Mouse (Mus musculus): ENCODE results near the gene Tmed2.
A peak's percentile ranks its signal among the peaks of the same experiment; 100 is the strongest.
"Not testable (repeated sequence)": the region's sequence is repeated elsewhere in the genome, so short reads cannot be mapped to it uniquely, and the experiment has no call there.

The Tmed2 gene

DNA sequence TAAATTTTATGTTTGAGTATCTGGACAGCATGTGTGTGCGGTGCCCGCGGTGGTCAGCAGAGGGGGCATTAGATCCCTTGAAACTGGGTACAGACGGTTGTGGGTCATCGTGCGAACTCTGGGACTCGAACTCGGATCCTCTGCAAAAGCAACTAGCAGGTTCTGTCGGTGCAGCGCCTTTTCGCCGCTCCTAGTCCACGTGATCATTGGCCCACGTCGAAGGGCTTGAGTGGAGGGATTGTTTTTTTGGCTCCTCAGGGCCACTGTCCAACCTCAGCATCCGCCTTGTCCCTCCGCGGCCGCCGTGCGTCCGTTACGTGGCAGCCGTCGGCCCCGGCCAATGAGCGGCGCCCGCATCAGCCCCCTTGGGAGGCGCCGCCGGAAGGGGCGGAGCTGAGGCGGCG lies at the start of gene Tmed2:
Gene Tmed2, plus strand, starts transcription at position 313 of the 404 bp plus-strand sequence.
- DNase-seq (ENCODE audit: low spot score), result peak; percentile 96

DNA sequence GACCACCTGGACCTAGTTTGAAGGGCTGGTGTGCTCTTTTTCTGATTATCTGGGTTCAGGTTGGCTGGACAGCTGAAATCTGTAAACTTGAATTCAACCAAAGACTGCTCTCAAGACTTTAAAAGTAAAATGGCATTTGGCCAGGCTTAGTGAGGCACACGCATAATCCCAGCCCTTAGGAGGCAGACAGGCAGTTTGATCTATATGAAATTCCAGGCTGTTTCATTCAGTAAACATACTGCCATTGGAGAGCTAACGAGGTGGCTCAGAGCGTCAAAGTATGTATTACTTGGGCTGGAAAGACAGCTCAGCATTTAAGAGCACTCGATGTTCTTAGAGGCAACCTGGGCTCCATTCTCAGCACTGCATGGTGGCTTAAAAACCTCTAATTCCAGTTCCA lies 48.8 kb upstream of the Tmed2 start:
- no peak for DNase-seq (ENCODE audit: low spot score)

GRCm38 (mm10) chr5:124492618-124493017 lies 47.9 kb upstream of the Tmed2 start:
- DNase-seq (ENCODE audit: low spot score), result no peak

DNA sequence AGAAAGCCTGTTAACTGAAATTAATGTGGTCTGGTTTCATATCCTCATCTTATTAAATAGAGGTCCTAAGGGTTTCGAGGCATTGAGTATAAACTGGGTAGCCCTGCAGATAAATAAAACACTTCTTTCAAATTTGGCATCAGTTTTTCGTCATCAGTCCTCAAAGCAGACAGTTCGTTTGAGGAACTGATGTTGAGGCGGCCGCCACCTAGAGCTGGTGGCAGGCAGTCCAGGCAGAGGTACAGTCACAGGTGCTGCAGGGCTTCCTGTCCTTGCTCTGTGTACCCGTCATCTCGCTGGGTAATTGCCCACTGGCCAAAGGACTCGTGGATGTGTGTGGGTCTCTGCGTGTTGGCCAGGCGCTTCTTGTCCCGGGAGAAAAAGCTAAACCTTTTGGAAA lies 47.0 kb upstream of the Tmed2 start:
- DNase-seq (ENCODE audit: low spot score), result no peak

- no peak for DNase-seq (ENCODE audit: low spot score)
These were observed 44.9 kb upstream of the Tmed2 start for GRCm38 (mm10) chr5:124495547-124495946.

GRCm38 (mm10) chr5:124496614-124497514 lies 43.6 kb upstream of the Tmed2 start:
- DNase-seq (ENCODE audit: low spot score), result no peak

GRCm38 (mm10) chr5:124498221-124498876 lies 42.1 kb upstream of the Tmed2 start:
- no peak for DNase-seq (ENCODE audit: low spot score)

DNA sequence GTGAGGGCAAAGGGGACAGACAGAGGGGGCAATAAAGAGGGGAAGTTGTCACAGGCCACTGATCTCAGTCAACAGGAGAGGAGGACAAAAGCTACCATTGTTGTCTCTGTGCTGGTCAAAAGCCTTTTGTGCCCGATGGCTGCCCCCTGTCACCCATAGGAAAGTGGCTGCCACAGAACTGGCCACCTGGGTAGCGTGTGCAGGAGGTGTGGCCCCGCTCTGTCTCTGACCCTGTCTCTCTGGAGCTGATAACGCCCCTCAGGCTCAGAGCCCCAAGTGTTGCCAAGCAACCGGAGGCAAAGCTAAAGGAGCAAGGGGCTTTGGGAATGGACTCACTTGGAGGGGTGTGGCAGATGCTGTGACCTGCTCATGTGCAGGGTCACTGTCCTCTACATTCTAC lies 41.5 kb upstream of the Tmed2 start:
- DNase-seq (ENCODE audit: low spot score), result no peak

DNA sequence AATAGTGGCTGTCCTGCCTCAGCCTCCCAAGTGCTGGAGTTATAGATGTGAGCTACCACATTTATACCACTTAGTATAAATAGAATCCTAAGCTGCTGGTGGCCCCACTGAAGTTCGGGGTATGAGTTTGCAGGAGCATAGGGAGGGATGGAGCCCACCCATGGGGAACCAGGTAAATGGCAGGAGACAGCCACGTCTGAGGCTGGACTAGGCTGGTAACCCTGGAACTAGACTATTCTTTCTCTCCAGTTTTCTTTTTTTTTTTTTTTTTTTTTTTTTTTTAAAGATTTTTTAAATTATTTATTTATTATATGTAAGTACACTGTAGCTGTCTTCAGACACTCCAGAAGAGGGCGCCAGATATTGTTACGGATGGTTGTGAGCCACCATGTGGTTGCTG lies 40.5 kb upstream of the Tmed2 start:
- not testable (repeated sequence) for DNase-seq (ENCODE audit: low spot score)

DNA sequence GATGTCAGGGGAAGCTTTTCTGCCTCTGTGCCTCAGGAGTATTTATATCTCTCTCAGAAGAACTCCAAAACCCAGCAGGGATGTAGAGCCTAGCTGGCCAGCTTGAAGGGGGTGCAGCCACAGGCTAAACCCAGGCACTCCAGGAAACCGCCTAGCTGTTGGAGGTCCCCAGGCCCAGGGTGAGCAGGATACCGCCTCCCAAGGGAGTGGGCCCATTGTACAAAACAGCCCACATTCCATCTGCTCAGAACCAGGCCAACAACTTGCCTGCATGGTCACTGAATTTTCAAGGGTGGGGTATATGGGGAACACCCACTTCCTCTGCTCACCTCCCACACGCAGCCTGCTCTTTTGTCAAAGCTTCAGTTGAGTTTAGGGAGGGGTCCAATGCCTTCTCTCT lies 39.9 kb upstream of the Tmed2 start:
- no peak for DNase-seq (ENCODE audit: low spot score)

DNA sequence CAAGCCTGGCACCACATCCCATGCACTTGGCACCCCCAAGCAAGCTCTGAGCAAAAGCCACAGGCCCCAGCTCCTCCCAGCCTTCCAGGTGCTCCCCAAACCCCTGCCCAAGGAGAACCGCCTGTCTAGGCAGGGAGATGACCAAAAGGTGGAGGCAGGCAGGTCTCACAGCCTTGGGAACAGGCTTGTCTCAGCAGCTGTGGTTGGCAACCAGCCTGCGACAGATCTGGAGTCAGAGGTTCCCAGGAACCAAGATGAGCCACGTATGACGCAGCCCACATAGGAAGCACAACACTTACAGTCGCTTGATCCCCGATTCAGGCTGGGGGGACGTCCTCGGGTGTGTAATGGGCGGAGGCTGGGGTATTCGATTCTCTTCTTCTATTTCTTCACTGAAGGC lies 39.0 kb upstream of the Tmed2 start:
- no peak for DNase-seq (ENCODE audit: low spot score)

GRCm38 (mm10) chr5:124503742-124504141 lies 36.8 kb upstream of the Tmed2 start:
- peak; percentile 77 for DNase-seq (ENCODE audit: low spot score)

DNA sequence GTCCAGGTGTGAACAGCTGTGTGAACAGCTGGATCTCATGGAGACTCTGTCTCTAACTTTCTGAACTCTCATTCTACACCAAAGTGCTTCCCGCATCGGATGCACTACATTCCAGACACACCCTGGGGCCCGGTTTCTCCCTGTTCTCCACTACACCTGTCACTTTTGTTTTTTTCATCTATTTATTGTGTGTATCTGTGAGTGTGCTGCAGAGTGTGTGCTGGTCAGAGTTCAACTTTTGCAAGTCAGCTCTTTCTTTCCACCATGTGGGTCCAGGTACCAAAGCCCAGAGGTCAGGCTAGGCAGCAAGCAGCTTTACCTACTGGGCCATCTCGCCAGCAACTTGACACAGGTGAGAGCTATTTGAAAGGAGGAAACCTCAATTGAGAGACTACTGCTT lies 35.3 kb upstream of the Tmed2 start:
- no peak for DNase-seq (ENCODE audit: low spot score)

- DNase-seq (ENCODE audit: low spot score), result no peak
These were observed 33.6 kb upstream of the Tmed2 start for GRCm38 (mm10) chr5:124506731-124507359.

GRCm38 (mm10) chr5:124509200-124509599 lies 31.3 kb upstream of the Tmed2 start:
- DNase-seq (ENCODE audit: low spot score), result no peak

DNA sequence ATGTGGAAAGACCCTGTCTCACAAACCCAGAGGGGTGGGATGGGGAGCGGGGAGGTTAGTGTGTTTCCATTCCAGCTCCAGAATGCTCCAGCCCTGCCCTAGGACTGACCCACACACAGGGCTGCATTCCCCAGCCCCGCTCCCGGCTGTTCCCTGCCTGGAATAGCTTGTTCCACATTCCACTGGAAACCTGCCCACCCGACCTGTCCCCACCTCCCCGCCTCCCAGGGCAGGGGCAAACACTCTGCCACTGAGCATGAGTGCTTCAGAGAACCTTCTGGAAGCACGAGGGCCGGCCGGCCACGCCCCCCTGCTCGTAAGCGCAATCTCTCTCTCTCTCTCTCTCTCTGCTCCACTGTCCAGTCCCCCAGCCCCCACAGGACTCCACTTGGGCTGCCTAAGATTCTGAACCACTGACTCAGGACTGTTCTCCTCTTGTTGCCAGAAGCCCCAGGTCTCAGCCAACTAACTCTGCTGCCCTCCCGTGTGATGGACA lies 30.7 kb upstream of the Tmed2 start:
- DNase-seq (ENCODE audit: low spot score), result no peak

- no peak for DNase-seq (ENCODE audit: low spot score)
These were observed 29.9 kb upstream of the Tmed2 start for GRCm38 (mm10) chr5:124510536-124511050.

DNA sequence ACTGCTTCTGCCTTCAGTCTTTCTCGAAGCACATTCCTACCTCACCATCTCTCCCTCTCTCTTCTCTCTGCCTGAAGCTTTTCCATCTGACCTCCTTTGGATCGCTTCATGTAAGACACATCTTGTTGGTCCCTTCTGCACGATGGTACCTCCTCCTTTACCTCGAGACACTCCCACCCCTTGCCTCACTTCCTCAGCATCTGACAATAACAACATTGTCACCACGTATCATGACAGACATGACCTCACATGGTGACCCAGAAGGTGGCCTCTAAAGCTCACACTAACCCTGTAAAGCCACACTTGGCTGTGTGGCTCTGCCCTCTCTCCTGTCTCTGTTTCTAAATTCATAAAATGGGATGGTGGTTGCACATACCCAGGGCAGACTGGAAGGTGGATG lies 24.7 kb upstream of the Tmed2 start:
- DNase-seq (ENCODE audit: low spot score), result no peak

- DNase-seq (ENCODE audit: low spot score), result peak; percentile 63
These were observed 21.8 kb upstream of the Tmed2 start for GRCm38 (mm10) chr5:124518648-124519047.

GRCm38 (mm10) chr5:124521588-124521987 lies 18.9 kb upstream of the Tmed2 start:
- DNase-seq (ENCODE audit: low spot score), result no peak

- no peak for DNase-seq (ENCODE audit: low spot score)
These were observed 17.5 kb upstream of the Tmed2 start for GRCm38 (mm10) chr5:124523032-124523431.

- no peak for DNase-seq (ENCODE audit: low spot score)
These were observed 15.6 kb upstream of the Tmed2 start for GRCm38 (mm10) chr5:124524943-124525342.

DNA sequence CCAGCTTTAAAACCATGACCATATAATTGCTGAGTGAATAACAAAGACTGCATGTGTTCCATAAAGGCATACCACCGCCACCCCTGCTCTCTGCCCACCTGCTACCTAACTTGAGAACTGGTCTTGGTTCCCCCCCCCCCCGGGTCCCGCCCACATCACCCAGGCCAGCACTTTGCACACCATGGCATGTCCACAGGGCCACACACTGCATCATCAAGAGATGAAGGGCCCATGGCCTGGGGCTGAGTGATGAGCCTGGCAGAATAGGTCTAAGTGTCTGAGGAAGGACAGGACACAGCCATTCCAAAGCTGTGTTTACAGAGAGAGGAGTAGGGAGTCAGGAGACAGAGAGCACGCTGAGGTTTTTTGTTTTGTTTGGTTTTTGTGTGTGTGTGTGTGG lies 12.1 kb upstream of the Tmed2 start:
- no peak for DNase-seq (ENCODE audit: low spot score)
